Mouse (Mus musculus): Measurements from ENCODE around the gene Vps29. TPM values are rescaled to one million over a fixed set of nuclear protein-coding genes. Genes with fewer than 3 reads are reported as not detected.

Gene Vps29
- total RNA-seq, 4 experiments from 2014 or later, result 44.0 to 51.2 (median 46.4) TPM

DNA sequence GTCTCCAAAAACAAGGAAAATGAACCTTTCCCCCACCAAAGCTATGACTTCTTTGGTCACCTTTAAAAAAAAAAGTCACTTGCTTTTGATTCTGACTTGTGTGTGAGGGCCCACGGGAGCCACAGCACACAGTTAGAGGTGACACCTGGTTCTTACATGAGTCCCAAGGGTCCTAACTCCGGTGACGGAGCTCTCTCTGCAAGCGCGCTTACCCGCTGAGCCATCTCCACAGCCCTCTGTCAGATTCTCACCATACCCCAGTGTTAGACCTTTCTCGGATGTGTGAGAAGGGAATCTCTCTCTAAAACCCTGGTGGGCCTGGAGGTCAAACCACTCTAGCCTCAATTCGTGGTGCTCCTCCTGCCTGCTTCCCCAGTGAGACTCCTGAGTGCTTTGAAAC, 43.3 kb downstream of the Vps29 start:
- no peak for DNase-seq (ENCODE audit: low spot score in 2 of 2)

GRCm38 (mm10) chr5:122399871-122400270, 45.7 kb downstream of the Vps29 start:
- DNase-seq (ENCODE audit: low spot score in 2 of 2), result no peak

DNA sequence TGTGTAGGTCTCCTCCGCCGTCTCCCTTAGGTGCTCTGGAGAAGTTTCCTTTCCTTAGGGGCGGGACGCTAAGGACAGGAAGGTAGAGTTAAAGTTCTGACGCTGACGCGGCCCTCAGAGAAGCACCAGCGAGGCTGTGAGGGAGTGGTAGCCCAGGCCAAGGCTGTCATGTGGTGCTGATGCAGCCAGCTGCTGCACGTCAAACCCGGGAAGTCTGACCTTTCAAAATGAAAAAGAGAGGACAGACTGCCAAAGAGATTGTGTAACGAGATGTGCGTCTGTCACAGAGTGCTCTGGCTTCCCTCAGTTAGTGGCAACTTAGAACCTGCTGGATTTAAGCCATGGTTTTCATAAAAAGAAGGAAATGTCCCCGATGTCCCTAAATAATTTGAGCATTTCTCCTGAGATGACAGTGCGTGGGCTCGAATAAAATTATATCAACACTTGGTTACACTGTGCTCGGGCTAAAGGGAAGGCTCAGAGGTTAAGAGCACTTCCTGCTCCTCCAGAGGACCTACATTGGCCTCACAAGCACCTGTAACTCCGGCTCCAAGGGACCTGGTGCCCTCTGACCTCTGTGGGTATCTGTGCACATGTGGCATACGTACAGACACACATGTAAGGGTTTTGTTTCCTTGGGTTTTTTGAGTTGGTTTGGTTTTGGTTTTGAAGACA, 46.6 kb downstream of the Vps29 start:
- DNase-seq (ENCODE audit: low spot score in 2 of 2), result peak; percentile 47 to 63

DNA sequence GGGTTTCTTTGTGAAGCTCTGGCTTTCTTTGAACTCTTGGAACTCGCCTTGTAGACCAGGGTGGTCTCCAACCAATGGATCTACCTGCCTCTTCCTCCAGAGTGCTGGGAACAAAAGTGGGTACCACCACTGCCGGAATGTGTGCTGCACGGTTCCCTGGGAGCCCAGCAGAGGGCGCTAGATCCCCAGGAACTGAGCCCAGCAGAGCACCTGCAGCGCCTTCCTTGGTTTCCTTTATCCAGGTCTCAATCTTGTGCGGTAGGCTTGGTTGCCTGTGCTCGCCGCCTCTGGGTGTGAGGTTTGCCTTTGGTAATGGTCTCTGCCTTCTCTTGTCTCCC, 47.1 kb downstream of the Vps29 start:
- peak; percentile 47 to 52 for DNase-seq (ENCODE audit: low spot score in 2 of 2)

DNA sequence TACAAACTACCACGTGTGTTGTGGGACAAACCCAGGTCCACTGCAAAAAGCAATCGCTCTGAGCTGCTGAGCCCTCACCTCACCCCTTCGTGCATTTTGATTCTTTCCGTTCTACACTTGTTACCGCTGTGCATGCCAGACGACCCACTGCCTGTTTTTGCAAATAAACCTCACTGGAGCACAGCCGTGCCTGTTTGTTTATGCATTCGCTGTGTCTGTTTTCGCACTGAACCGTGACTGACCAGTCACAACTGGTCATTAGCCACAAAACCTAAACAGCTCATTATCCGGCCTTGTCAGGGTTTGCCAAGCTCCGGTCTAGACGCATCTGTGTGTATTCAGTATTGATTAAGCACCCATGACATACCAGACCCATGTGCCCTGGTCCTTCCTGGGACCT, 48.0 kb downstream of the Vps29 start:
- no peak for DNase-seq (ENCODE audit: low spot score in 2 of 2)

GRCm38 (mm10) chr5:122402772-122403171, 48.6 kb downstream of the Vps29 start:
- DNase-seq (ENCODE audit: low spot score in 2 of 2), result no peak

DNA sequence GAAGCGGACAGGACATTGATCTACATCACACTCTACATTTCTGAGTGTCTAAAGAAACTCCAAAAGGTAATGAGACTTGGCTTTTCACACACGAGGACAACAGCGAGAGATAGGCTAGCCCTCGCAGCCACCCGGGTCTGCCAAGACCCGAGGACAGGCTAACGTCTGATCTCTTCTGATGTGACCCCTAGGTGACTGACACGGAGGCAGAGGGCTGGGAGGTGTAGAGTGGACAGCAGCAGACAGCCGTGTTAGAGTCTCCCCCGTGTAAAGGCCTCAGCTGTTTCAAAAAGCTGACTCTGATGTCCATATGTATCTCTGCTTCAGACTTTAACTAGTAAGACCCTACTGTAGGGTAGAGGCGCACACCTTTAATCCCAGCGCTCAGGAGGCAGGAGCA, 49.2 kb downstream of the Vps29 start:
- no peak for DNase-seq (ENCODE audit: low spot score in 2 of 2)

DNA sequence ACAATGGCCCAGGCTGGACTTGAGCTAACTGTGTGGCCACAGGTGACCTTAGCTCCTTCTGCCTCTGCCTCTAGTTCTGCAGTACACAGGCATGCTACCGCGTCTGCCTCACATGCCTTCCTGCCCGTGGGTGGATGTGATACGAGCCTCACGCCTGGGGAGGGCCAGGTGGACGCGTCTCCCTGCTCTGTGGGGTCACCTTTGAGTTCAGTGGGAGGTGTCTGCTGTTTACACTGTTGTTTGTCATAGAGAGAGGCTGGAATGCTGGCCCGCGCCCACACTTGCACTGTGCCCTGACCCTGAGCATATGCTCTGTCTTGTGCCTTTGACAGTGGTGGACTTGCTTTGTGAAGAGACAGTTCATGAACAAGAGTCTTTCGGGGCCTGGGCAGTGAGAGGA, 51.4 kb downstream of the Vps29 start:
- no peak for DNase-seq (ENCODE audit: low spot score in 2 of 2)

GRCm38 (mm10) chr5:122409692-122410645, 55.8 kb downstream of the Vps29 start:
- DNase-seq (ENCODE audit: low spot score in 2 of 2), result no peak

DNA sequence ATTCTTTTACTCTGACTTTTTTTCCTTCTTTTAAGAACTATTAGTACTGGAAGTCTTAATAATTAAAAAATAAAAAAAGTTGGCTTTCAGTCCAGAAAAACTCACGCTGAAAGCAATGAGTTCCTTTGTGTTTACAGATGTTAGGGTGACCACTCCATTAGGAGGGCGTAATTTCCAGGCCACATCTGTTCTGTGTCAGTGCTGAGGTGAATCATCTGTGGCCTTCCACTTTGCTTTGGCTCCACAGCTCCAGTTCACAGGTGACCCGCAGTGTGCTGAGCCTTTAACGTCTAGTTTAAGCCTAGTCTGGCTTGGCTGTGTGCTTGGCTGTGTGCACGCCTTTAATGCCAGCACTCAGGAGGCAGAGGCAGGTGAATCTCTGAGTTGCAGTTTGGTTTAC, 57.7 kb downstream of the Vps29 start:
- no peak for DNase-seq (ENCODE audit: low spot score in 2 of 2)

GRCm38 (mm10) chr5:122412826-122413225, 58.7 kb downstream of the Vps29 start:
- no peak for DNase-seq (ENCODE audit: low spot score in 2 of 2)

GRCm38 (mm10) chr5:122414351-122414750, 60.2 kb downstream of the Vps29 start:
- DNase-seq (ENCODE audit: low spot score in 2 of 2), result no peak

Other genes with a start within 250 kb of the Vps29 start
- under 1 TPM in 1 of 4 experiments, not detected in 3; 0.13 TPM for gene Ccdc63, start 213.5 kb upstream of the Vps29 start, total RNA-seq (2022)
- 100 to 1,000 TPM; 108 to 221 (median 143) TPM for gene Ppp1cc, start 196.1 kb upstream of the Vps29 start, total RNA-seq (2022)
- 1 to 10 TPM in 1 of 4 experiments, under 1 TPM in 3; 0.24 to 1.3 (median 0.46) TPM for gene Hvcn1, start 147.6 kb upstream of the Vps29 start, total RNA-seq (2022)
- gene Tctn1, start 89.9 kb upstream of the Vps29 start, total RNA-seq (2022), result 1 to 10 TPM; 1.4 to 2.1 (median 1.7) TPM
- gene Pptc7, start 70.0 kb upstream of the Vps29 start, total RNA-seq (2022), result 100 to 1,000 TPM in 2 of 4 experiments, 10 to 100 TPM in 2; 91.8 to 110 (median 100.0) TPM
- gene Rad9b, start 136 bp upstream of the Vps29 start, total RNA-seq (2022), result under 1 TPM; 0.13 to 0.63 (median 0.42) TPM
- 10 to 100 TPM; 29.1 to 36.2 (median 32.2) TPM for gene Gpn3, start 17.5 kb downstream of the Vps29 start, total RNA-seq (2022)
- gene Fam216a, start 18.0 kb downstream of the Vps29 start, total RNA-seq (2022), result 1 to 10 TPM; 4.9 to 5.3 (median 5.2) TPM
- gene Arpc3, start 37.5 kb downstream of the Vps29 start, total RNA-seq (2022), result 10 to 100 TPM; 40.8 to 56.9 (median 49.9) TPM
- gene Anapc7, start 67.3 kb downstream of the Vps29 start, total RNA-seq (2022), result 10 to 100 TPM; 14.3 to 16.8 (median 15.2) TPM
- 100 to 1,000 TPM; 412 to 549 (median 488) TPM for gene Atp2a2, start 147.9 kb downstream of the Vps29 start, total RNA-seq (2022)

All from gastrocnemius, adult 8-10 months (tissue).